ENCODE assay signal across 8 mouse cellular contexts in the genomic region with DNA sequence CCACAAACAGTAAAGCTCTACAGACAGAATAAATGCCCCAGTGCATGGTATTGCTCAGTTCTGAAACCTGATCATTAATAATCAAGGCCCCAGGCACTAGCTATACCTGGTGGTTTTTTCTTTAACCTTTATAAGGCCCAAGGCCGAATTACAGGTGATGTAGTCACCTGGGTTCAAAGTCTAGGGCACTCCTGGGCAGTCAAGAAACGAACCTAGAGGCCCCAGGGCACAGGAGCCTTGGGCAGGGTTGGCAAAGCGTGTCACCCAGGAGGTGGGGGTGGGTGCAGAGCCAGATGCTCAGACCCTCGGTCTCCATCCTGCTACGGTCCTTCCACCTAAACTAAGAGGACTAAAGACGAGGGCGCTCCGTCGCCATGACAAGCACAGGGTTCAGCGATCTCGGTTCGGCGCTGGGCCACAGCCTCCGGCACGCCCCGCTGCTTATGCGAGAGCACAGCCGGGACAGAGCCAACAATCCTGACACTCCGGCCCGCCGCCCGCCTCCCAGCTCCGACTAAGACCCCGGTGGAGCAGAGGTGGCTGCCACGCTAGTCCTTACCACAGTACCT. TPM values are rescaled to one million over a fixed set of nuclear protein-coding genes. Genes with fewer than 3 reads are reported as not detected.
DNase-seq lines count a peak whose midpoint lies in the region; ATAC-seq and TF ChIP-seq lines count a peak whose summit lies in the region.

No protein-coding gene starts in this region.

- H3K4me2 ChIP-seq in limb, embryonic 15.5 days: peak overlapping the region; percentile 43
- H3K4me2 ChIP-seq in stomach, embryonic 16.5 days (ENCODE audit: low read depth, low read length): peak overlapping the region; percentile 81

- peak overlapping the region; percentile 89 for H3K9ac ChIP-seq in limb, embryonic 15.5 days
- H3K9ac ChIP-seq in stomach, embryonic 16.5 days (ENCODE audit: low read length): peak overlapping the region; percentile 94

- under 1% methylated on average over 25 of the region's 25 CpGs for WGBS in limb, embryonic 15.5 days
- WGBS in stomach, embryonic 16.5 days: under 1% methylated on average over 25 of the region's 25 CpGs

- no peaks in the 10 kb centered on the region; the same call in 1 of the 2 replicates for H3K36me3 ChIP-seq in testis, adult 2 months (ENCODE audit: control insufficient read depth, insufficient read depth, low read length)
- peaks cover 11% of the 10 kb centered on the region for H3K36me3 ChIP-seq in limb, embryonic 15.5 days
- H3K36me3 ChIP-seq in stomach, embryonic 16.5 days (ENCODE audit: control insufficient read depth, insufficient read depth, low read length): peaks cover 4% of the 10 kb centered on the region; the same call in 1 of the 2 replicates

- no peak for TF ChIP-seq POLR2A in testis, adult 2 months (IDR thresholded peaks at IDR 0.05; ENCODE audit: control insufficient read depth, low read depth, low read length)

- no peaks in the 10 kb centered on the region for H3K9me3 ChIP-seq in limb, embryonic 15.5 days
- no peaks in the 10 kb centered on the region for H3K9me3 ChIP-seq in stomach, embryonic 16.5 days (replicated peaks; ENCODE audit: control insufficient read depth, low read length)

- H3K4me1 ChIP-seq in testis, adult 2 months (ENCODE audit: control insufficient read depth, insufficient read depth, low read length): peaks cover 2% of the 10 kb centered on the region; the same call in 1 of the 2 replicates
- H3K4me1 ChIP-seq in limb, embryonic 15.5 days: peaks cover 24% of the 10 kb centered on the region
- peaks cover 27% of the 10 kb centered on the region for H3K4me1 ChIP-seq in stomach, embryonic 16.5 days (ENCODE audit: control insufficient read depth, insufficient read depth, low read length)

- peak; percentile 5 for DNase-seq in embryo, embryonic 10.5 days (ENCODE audit: low spot score)
- no peak for DNase-seq in embryo, embryonic 9.5 days (ENCODE audit: extremely low spot score)
- no peak for DNase-seq in testis, postnatal 14 days (ENCODE audit: low spot score)
- no peak for DNase-seq in cerebellum, adult 18-20 months
- no peak for DNase-seq in T-cell, adult 2 months (ENCODE audit: low spot score)

- H3K4me3 ChIP-seq in testis, adult 2 months (ENCODE audit: control insufficient read depth, low read depth, low read length): peak overlapping the region; percentile 89
- peak overlapping the region; percentile 89 for H3K4me3 ChIP-seq in limb, embryonic 15.5 days
- H3K4me3 ChIP-seq in stomach, embryonic 16.5 days (replicated peaks; ENCODE audit: low read length): peak overlapping the region; percentile 92

- peak; percentile 68 for ATAC-seq in limb, embryonic 15.5 days (ENCODE audit: insufficient number of reproducible peaks, low FRiP score, low TSS enrichment, low read depth)
- peak; percentile 16 for ATAC-seq in stomach, embryonic 16.5 days (ENCODE audit: insufficient read depth, low FRiP score)

- H3K27me3 ChIP-seq in testis, adult 2 months (ENCODE audit: control insufficient read depth, insufficient read depth, low read length): no peaks in the 10 kb centered on the region
- no peaks in the 10 kb centered on the region for H3K27me3 ChIP-seq in limb, embryonic 15.5 days
- no peaks in the 10 kb centered on the region for H3K27me3 ChIP-seq in stomach, embryonic 16.5 days (ENCODE audit: control insufficient read depth, insufficient read depth, low read length)

- H3K27ac ChIP-seq in testis, adult 2 months (ENCODE audit: control insufficient read depth, insufficient read depth, low read depth, low read length): peak overlapping the region; percentile 81
- peak overlapping the region; percentile 98 for H3K27ac ChIP-seq in limb, embryonic 15.5 days
- peak overlapping the region; percentile 96 for H3K27ac ChIP-seq in stomach, embryonic 16.5 days (ENCODE audit: low read length)

- TF ChIP-seq CTCF in testis, adult 2 months (IDR thresholded peaks at IDR 0.05; ENCODE audit: control insufficient read depth, insufficient read depth, insufficient replicate concordance, low read depth, low read length): no peak

RNA-seq across cellular contexts. Expression of a gene that starts 0.5 kb away (rescaled TPM):
- 59.2 and 62.8 TPM in 2 replicates for polyA plus RNA-seq in testis, adult 2 months (2012; rRNA removed)
- polyA plus RNA-seq in limb, embryonic 15.5 days (2015; fragmentation: Nextera tagmentation; extraction: Ambion mirVana): 105 and 107 TPM in 2 replicates
- 79.6 and 80.8 TPM in 2 replicates for polyA plus RNA-seq in stomach, embryonic 16.5 days (2015; fragmentation: Nextera tagmentation; extraction: Ambion mirVana)

RNA-seq across cellular contexts. Expression of a gene that starts 1.8 kb away (rescaled TPM):
- polyA plus RNA-seq in testis, adult 2 months (2012; rRNA removed): 4.1 and 5.5 TPM in 2 replicates
- 25.3 and 25.7 TPM in 2 replicates for polyA plus RNA-seq in limb, embryonic 15.5 days (2015; fragmentation: Nextera tagmentation; extraction: Ambion mirVana)
- polyA plus RNA-seq in stomach, embryonic 16.5 days (2015; fragmentation: Nextera tagmentation; extraction: Ambion mirVana): 21.3 and 25.7 TPM in 2 replicates

RNA-seq across cellular contexts. Expression of a gene that starts 49.9 kb away (rescaled TPM):
- polyA plus RNA-seq in testis, adult 2 months (2012; rRNA removed): 43.1 and 58.0 TPM in 2 replicates
- polyA plus RNA-seq in limb, embryonic 15.5 days (2015; fragmentation: Nextera tagmentation; extraction: Ambion mirVana): 83.1 and 84.9 TPM in 2 replicates
- polyA plus RNA-seq in stomach, embryonic 16.5 days (2015; fragmentation: Nextera tagmentation; extraction: Ambion mirVana): 80.7 and 90.5 TPM in 2 replicates

RNA-seq across cellular contexts. Expression of a gene that starts 55.3 kb away (rescaled TPM):
- polyA plus RNA-seq in testis, adult 2 months (2012; rRNA removed): 13.8 and 15.0 TPM in 2 replicates
- polyA plus RNA-seq in limb, embryonic 15.5 days (2015; fragmentation: Nextera tagmentation; extraction: Ambion mirVana): 98.8 and 103 TPM in 2 replicates
- polyA plus RNA-seq in stomach, embryonic 16.5 days (2015; fragmentation: Nextera tagmentation; extraction: Ambion mirVana): 84.1 and 85.6 TPM in 2 replicates
